Mouse (Mus musculus) lung, postnatal 0 days (tissue): ENCODE data around the gene Copb1.

Source experiments
- CTCF ChIP-seq: IDR thresholded peaks from 2 replicates; pipeline ENCODE4 v1.5.1; 2016; ENCODE audit warnings: antibody characterized with exemption, mild to moderate bottlenecking
- EP300 ChIP-seq: IDR thresholded peaks from 2 replicates; pipeline ENCODE4 v1.6.1; 2016; ENCODE audit warnings: antibody characterized with exemption, mild to moderate bottlenecking, control low read depth

GRCm38 (mm10) chr7:114192581-114192980 lies 61.9 kb downstream of the Copb1 start:
- TF ChIP-seq CTCF (no peak), EP300 (no peak)
